9 mouse cellular contexts compared by ENCODE assay signal in the genomic region with DNA sequence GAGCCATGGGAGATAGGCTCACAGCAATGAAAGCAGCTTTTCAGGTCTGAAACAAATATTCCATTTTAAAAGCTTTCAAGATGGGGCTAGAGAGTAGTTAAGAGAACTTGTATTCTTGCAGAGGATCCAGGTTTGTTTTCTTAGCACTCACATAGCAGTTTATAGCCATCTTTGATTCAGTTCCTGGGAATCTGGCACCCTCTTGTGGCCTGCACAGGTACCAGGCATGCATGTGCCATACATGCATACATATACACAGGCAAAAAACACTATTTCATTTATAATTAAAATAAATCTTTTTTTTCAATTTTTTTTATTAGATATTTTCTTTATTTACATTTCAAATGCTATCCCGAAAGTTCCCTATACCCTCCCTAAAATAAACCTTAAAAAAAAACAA. TPM values are rescaled to one million over a fixed set of nuclear protein-coding genes. Genes with fewer than 3 reads are reported as not detected.
DNase-seq lines count a peak whose midpoint lies in the region; ATAC-seq and TF ChIP-seq lines count a peak whose summit lies in the region.
"Had no signal": no experiment of that assay in that cellular context is flagged by ENCODE, and none has a peak within 500 bp of the region (broad histone marks: within the 10 kb centered on the region; RNA-seq: fewer than 3 reads in every experiment).

No protein-coding gene starts in this region.

- H3K9ac ChIP-seq in hindbrain, postnatal 0 days (replicated peaks; ENCODE audit: low read length): no peak overlapping the region
- H3K9ac ChIP-seq in hindbrain, embryonic 12.5 days: no peak overlapping the region
- no peak overlapping the region for H3K9ac ChIP-seq in forebrain, embryonic 13.5 days
- no peak overlapping the region for H3K9ac ChIP-seq in forebrain, embryonic 16.5 days (replicated peaks; ENCODE audit: low read depth, low read length)
- H3K9ac ChIP-seq: embryonic facial prominence, embryonic 15.5 days had no signal

- no peak overlapping the region for H3K4me2 ChIP-seq in hindbrain, postnatal 0 days (ENCODE audit: low read depth, low read length)
- H3K4me2 ChIP-seq in hindbrain, embryonic 12.5 days (replicated peaks): no peak overlapping the region
- H3K4me2 ChIP-seq in forebrain, embryonic 13.5 days: no peak overlapping the region
- no peak overlapping the region for H3K4me2 ChIP-seq in forebrain, embryonic 16.5 days (ENCODE audit: low read length)
- H3K4me2 ChIP-seq: embryonic facial prominence, embryonic 15.5 days had no signal

- H3K27me3 ChIP-seq in hindbrain, postnatal 0 days (ENCODE audit: insufficient read depth, low read length): no peaks in the 10 kb centered on the region
- no peaks in the 10 kb centered on the region for H3K27me3 ChIP-seq in hindbrain, embryonic 12.5 days
- H3K27me3 ChIP-seq in forebrain, embryonic 13.5 days: no peaks in the 10 kb centered on the region
- no peaks in the 10 kb centered on the region for H3K27me3 ChIP-seq in forebrain, embryonic 16.5 days (replicated peaks; ENCODE audit: control insufficient read depth, insufficient read depth, low read length)
- H3K27me3 ChIP-seq: embryonic facial prominence, embryonic 15.5 days had no signal

- ATAC-seq in hindbrain, postnatal 0 days: no peak
- ATAC-seq in hindbrain, embryonic 12.5 days (ENCODE audit: low FRiP score): no peak
- ATAC-seq in forebrain, embryonic 13.5 days: no peak
- ATAC-seq in forebrain, embryonic 16.5 days: no peak
- ATAC-seq: hindbrain, embryonic 16.5 days had no signal

- no peak for TF ChIP-seq POLR2A in cortical plate, adult 2 months (IDR thresholded peaks at IDR 0.05; ENCODE audit: extremely low read depth, insufficient read depth, low read length)

- H3K4me1 ChIP-seq in hindbrain, postnatal 0 days (ENCODE audit: insufficient read depth, low read length): no peaks in the 10 kb centered on the region
- H3K4me1 ChIP-seq in hindbrain, embryonic 12.5 days: no peaks in the 10 kb centered on the region
- no peaks in the 10 kb centered on the region for H3K4me1 ChIP-seq in cortical plate, adult 2 months (ENCODE audit: control insufficient read depth, insufficient read depth, low read length)
- no peaks in the 10 kb centered on the region for H3K4me1 ChIP-seq in forebrain, embryonic 13.5 days
- no peaks in the 10 kb centered on the region for H3K4me1 ChIP-seq in forebrain, embryonic 16.5 days (replicated peaks; ENCODE audit: control insufficient read depth, insufficient read depth, low read length)
- H3K4me1 ChIP-seq: embryonic facial prominence, embryonic 15.5 days had no signal

- TF ChIP-seq CTCF in hindbrain, postnatal 0 days (IDR thresholded peaks at IDR 0.05; ENCODE audit: low read depth): peak; percentile 58
- TF ChIP-seq CTCF in cortical plate, adult 2 months (IDR thresholded peaks at IDR 0.05; ENCODE audit: extremely low read depth, insufficient read depth, low read length): 0 out of 2 replicates have a peak, but pooled peaks have one; percentile 13

- no peak overlapping the region for H3K4me3 ChIP-seq in hindbrain, postnatal 0 days (ENCODE audit: low read length)
- H3K4me3 ChIP-seq in hindbrain, embryonic 12.5 days: no peak overlapping the region
- no peak overlapping the region for H3K4me3 ChIP-seq in cortical plate, adult 2 months (ENCODE audit: insufficient read depth, low read length)
- H3K4me3 ChIP-seq in forebrain, embryonic 13.5 days: no peak overlapping the region
- no peak overlapping the region for H3K4me3 ChIP-seq in forebrain, embryonic 16.5 days (replicated peaks; ENCODE audit: low read length)
- H3K4me3 ChIP-seq: embryonic facial prominence, embryonic 15.5 days had no signal

- peak; percentile 30 for DNase-seq in hindbrain, postnatal 0 days (ENCODE audit: low spot score)
- DNase-seq in thymus, postnatal 4 days: peak; percentile 65
- no peak for DNase-seq in thymus, postnatal 10 days (ENCODE audit: low spot score in 2 of 2)

- no peak overlapping the region for H3K27ac ChIP-seq in hindbrain, postnatal 0 days
- H3K27ac ChIP-seq in hindbrain, embryonic 12.5 days: no peak overlapping the region
- H3K27ac ChIP-seq in cortical plate, adult 2 months (ENCODE audit: insufficient read depth, low read length): no peak overlapping the region
- no peak overlapping the region for H3K27ac ChIP-seq in forebrain, embryonic 13.5 days
- no peak overlapping the region for H3K27ac ChIP-seq in forebrain, embryonic 16.5 days (ENCODE audit: low read length)
- H3K27ac ChIP-seq: embryonic facial prominence, embryonic 15.5 days had no signal

- H3K9me3 ChIP-seq in hindbrain, postnatal 0 days (ENCODE audit: low read length): 0 out of 2 replicates have a peak, but pooled peaks cover 3% of the 10 kb centered on the region
- H3K9me3 ChIP-seq in hindbrain, embryonic 12.5 days (replicated peaks): no peaks in the 10 kb centered on the region
- H3K9me3 ChIP-seq in forebrain, embryonic 13.5 days (replicated peaks): no peaks in the 10 kb centered on the region
- no peaks in the 10 kb centered on the region for H3K9me3 ChIP-seq in forebrain, embryonic 16.5 days (ENCODE audit: control insufficient read depth, low read length)
- H3K9me3 ChIP-seq: embryonic facial prominence, embryonic 15.5 days had no signal

- WGBS in hindbrain, postnatal 0 days: 98% methylated on average over 1 of the region's 1 CpGs
- WGBS in hindbrain, embryonic 12.5 days: 98% methylated on average over 1 of the region's 1 CpGs
- 100% methylated on average over 1 of the region's 1 CpGs for WGBS in forebrain, embryonic 13.5 days
- 100% methylated on average over 1 of the region's 1 CpGs for WGBS in forebrain, embryonic 16.5 days

- peaks cover 91% of the 10 kb centered on the region for H3K36me3 ChIP-seq in hindbrain, postnatal 0 days (ENCODE audit: insufficient read depth, low read length)
- peaks cover 98% of the 10 kb centered on the region for H3K36me3 ChIP-seq in hindbrain, embryonic 12.5 days
- H3K36me3 ChIP-seq in forebrain, embryonic 13.5 days (ENCODE audit: poor library complexity, severe bottlenecking): peaks cover 99% of the 10 kb centered on the region
- peaks cover 75% of the 10 kb centered on the region for H3K36me3 ChIP-seq in forebrain, embryonic 16.5 days (ENCODE audit: control insufficient read depth, insufficient read depth)

RNA-seq across cellular contexts. Expression of a gene that starts 9.0 kb away (rescaled TPM):
- 24.4 and 55.6 TPM in 2 replicates for total RNA-seq in hindbrain, postnatal 0 days (2014; rRNA removed)
- 28.5 and 29.4 TPM in 2 replicates for polyA plus RNA-seq in hindbrain, postnatal 0 days (2015; fragmentation: Nextera tagmentation; extraction: Ambion mirVana)
- polyA plus RNA-seq in hindbrain, embryonic 12.5 days (2016; fragmentation: Nextera tagmentation; extraction: Ambion mirVana): 52.5 and 53.4 TPM in 2 replicates
- 23.8 and 24.6 TPM in 2 replicates for polyA plus RNA-seq in cortical plate, adult 2 months (2012; rRNA removed)
- polyA plus RNA-seq in forebrain, embryonic 13.5 days (2015; fragmentation: Nextera tagmentation; extraction: Ambion mirVana): 46.4 and 52.7 TPM in 2 replicates
- polyA plus RNA-seq in forebrain, embryonic 16.5 days (2015; fragmentation: Nextera tagmentation; extraction: Ambion mirVana): 40.7 and 41.8 TPM in 2 replicates

RNA-seq across cellular contexts. Expression of a gene that starts 9.1 kb away (rescaled TPM):
- total RNA-seq in hindbrain, postnatal 0 days (2014; rRNA removed): 55.4 and 58.9 TPM in 2 replicates
- 305 and 308 TPM in 2 replicates for polyA plus RNA-seq in hindbrain, postnatal 0 days (2015; fragmentation: Nextera tagmentation; extraction: Ambion mirVana)
- 314 and 337 TPM in 2 replicates for polyA plus RNA-seq in hindbrain, embryonic 12.5 days (2016; fragmentation: Nextera tagmentation; extraction: Ambion mirVana)
- 244 and 245 TPM in 2 replicates for polyA plus RNA-seq in cortical plate, adult 2 months (2012; rRNA removed)
- polyA plus RNA-seq in forebrain, embryonic 13.5 days (2015; fragmentation: Nextera tagmentation; extraction: Ambion mirVana): 322 and 348 TPM in 2 replicates
- 270 and 287 TPM in 2 replicates for polyA plus RNA-seq in forebrain, embryonic 16.5 days (2015; fragmentation: Nextera tagmentation; extraction: Ambion mirVana)

RNA-seq across cellular contexts. Expression of a gene that starts 25.9 kb away (rescaled TPM):
- total RNA-seq in hindbrain, postnatal 0 days (2014; rRNA removed): 26.8 and 34.1 TPM in 2 replicates
- polyA plus RNA-seq in hindbrain, postnatal 0 days (2015; fragmentation: Nextera tagmentation; extraction: Ambion mirVana): 10.4 and 12.3 TPM in 2 replicates
- 35.1 and 35.9 TPM in 2 replicates for polyA plus RNA-seq in hindbrain, embryonic 12.5 days (2016; fragmentation: Nextera tagmentation; extraction: Ambion mirVana)
- 32.3 and 33.8 TPM in 2 replicates for polyA plus RNA-seq in cortical plate, adult 2 months (2012; rRNA removed)
- 14.2 and 14.3 TPM in 2 replicates for polyA plus RNA-seq in forebrain, embryonic 13.5 days (2015; fragmentation: Nextera tagmentation; extraction: Ambion mirVana)
- 12.4 and 13.7 TPM in 2 replicates for polyA plus RNA-seq in forebrain, embryonic 16.5 days (2015; fragmentation: Nextera tagmentation; extraction: Ambion mirVana)

RNA-seq across cellular contexts. Expression of a gene that starts 29.6 kb away (rescaled TPM):
- 0.05 and 1.3 TPM in 2 replicates for total RNA-seq in hindbrain, postnatal 0 days (2014; rRNA removed)
- polyA plus RNA-seq in hindbrain, postnatal 0 days (2015; fragmentation: Nextera tagmentation; extraction: Ambion mirVana): 0.19 and 0.23 TPM in 2 replicates
- 0.15 and 0.29 TPM in 2 replicates for polyA plus RNA-seq in hindbrain, embryonic 12.5 days (2016; fragmentation: Nextera tagmentation; extraction: Ambion mirVana)
- polyA plus RNA-seq in cortical plate, adult 2 months (2012; rRNA removed): 0.11 and 0.13 TPM in 2 replicates
- polyA plus RNA-seq in forebrain, embryonic 13.5 days (2015; fragmentation: Nextera tagmentation; extraction: Ambion mirVana): 0.10 and 0.14 TPM in 2 replicates
- polyA plus RNA-seq in forebrain, embryonic 16.5 days (2015; fragmentation: Nextera tagmentation; extraction: Ambion mirVana): 0.11 and 0.17 TPM in 2 replicates

RNA-seq across cellular contexts. Expression of a gene that starts 30.1 kb away (rescaled TPM):
- total RNA-seq in hindbrain, postnatal 0 days (2014; rRNA removed): 34.1 and 38.1 TPM in 2 replicates
- polyA plus RNA-seq in hindbrain, postnatal 0 days (2015; fragmentation: Nextera tagmentation; extraction: Ambion mirVana): 61.9 and 62.0 TPM in 2 replicates
- 111 and 117 TPM in 2 replicates for polyA plus RNA-seq in hindbrain, embryonic 12.5 days (2016; fragmentation: Nextera tagmentation; extraction: Ambion mirVana)
- polyA plus RNA-seq in cortical plate, adult 2 months (2012; rRNA removed): 41.6 and 43.7 TPM in 2 replicates
- polyA plus RNA-seq in forebrain, embryonic 13.5 days (2015; fragmentation: Nextera tagmentation; extraction: Ambion mirVana): 93.0 and 102 TPM in 2 replicates
- polyA plus RNA-seq in forebrain, embryonic 16.5 days (2015; fragmentation: Nextera tagmentation; extraction: Ambion mirVana): 112 and 115 TPM in 2 replicates

Comparison
In these comparisons a context has a peak if more than half of its experiments do, and no peak if none do; other contexts are left out.
1. DNase-seq: peak in hindbrain, postnatal 0 days (single experiment) and thymus, postnatal 4 days (single experiment); none in thymus, postnatal 10 days (0 of 2).